Mouse (Mus musculus) CH12.LX (cell line): Measurements from ENCODE around the gene Ddx42. TPM values are rescaled to one million over a fixed set of nuclear protein-coding genes. Genes with fewer than 3 reads are reported as not detected.

ENCODE experiments used
- DNase-seq: peaks from one replicate; pipeline ENCODE4 v3.0.0-alpha.2; 2013; ENCODE audit errors: extremely low read depth
- H3K27ac ChIP-seq: 2 replicates; pipeline ENCODE4 v1.5.1; 2012; ENCODE audit warnings: low read depth, mild to moderate bottlenecking, control low read depth, moderate library complexity; ENCODE audit not compliant: insufficient read depth
- H3K27me3 ChIP-seq: replicated peaks from 2 replicates; pipeline ENCODE3; 2012; ENCODE audit warnings: inconsistent platforms
- H3K36me3 ChIP-seq, 2 experiments: replicated peaks in 1 of 2; 2 replicates each; pipeline versions ENCODE3 to v1.6.1; 2012; ENCODE audit warnings: inconsistent platforms in 1 of 2, low read length in 1 of 2, mild to moderate bottlenecking in 1 of 2, mixed read lengths in 1 of 2, moderate library complexity in 1 of 2; ENCODE audit not compliant: control insufficient read depth in 1 of 2, insufficient read depth in 1 of 2
- H3K4me1 ChIP-seq, 2 experiments: 2 replicates each; pipeline ENCODE4 v1.6.1; 2012; ENCODE audit warnings: inconsistent platforms in 1 of 2, moderate library complexity in 1 of 2; ENCODE audit not compliant: insufficient read depth in 2 of 2, control insufficient read depth in 1 of 2
- H3K4me2 ChIP-seq: 2 replicates; pipeline ENCODE4 v1.6.1; 2012; ENCODE audit warnings: low read depth, mild to moderate bottlenecking, control low read depth; ENCODE audit not compliant: poor library complexity, insufficient read depth, severe bottlenecking
- H3K4me3 ChIP-seq, 3 experiments: fragments of 150-350 bp in 1 of 3; sonication (generic) in 1 of 3; replicated peaks in 1 of 3; 2 replicates each; pipeline versions ENCODE3 to v1.5.1; 2011 to 2012; ENCODE audit warnings: low read depth in 2 of 3, low read length in 2 of 3, mild to moderate bottlenecking in 2 of 3, moderate library complexity in 2 of 3, control low read depth in 1 of 3, improper control_type of control experiment in 1 of 3, inconsistent platforms in 1 of 3, mixed read lengths in 1 of 3; ENCODE audit not compliant: poor library complexity in 1 of 3
- H3K79me2 ChIP-seq: replicated peaks from 2 replicates; pipeline ENCODE4 v1.6.1; 2012; ENCODE audit warnings: mild to moderate bottlenecking, moderate library complexity; ENCODE audit not compliant: control insufficient read depth, poor library complexity, insufficient read depth, severe bottlenecking; ENCODE audit errors: extremely low read depth
- H3K9ac ChIP-seq: 2 replicates; pipeline ENCODE4 v1.6.1; 2012; ENCODE audit warnings: low read depth, mild to moderate bottlenecking, control low read depth, moderate library complexity; ENCODE audit not compliant: insufficient read depth
- H3K9me3 ChIP-seq: replicated peaks from 2 replicates; pipeline ENCODE3; 2012; ENCODE audit warnings: low read length, inconsistent platforms, mixed read lengths
- BHLHE40 ChIP-seq: IDR thresholded peaks from 2 replicates; pipeline ENCODE4 v1.6.1; 2011; ENCODE audit warnings: mild to moderate bottlenecking, low read depth, low read length, improper control_type of control experiment
- CHD1 ChIP-seq: IDR thresholded peaks from 2 replicates; pipeline ENCODE4 v1.6.1; 2012; ENCODE audit warnings: low read depth, low read length, improper control_type of control experiment, inconsistent platforms
- CHD2 ChIP-seq: IDR thresholded peaks from 2 replicates; pipeline ENCODE4 v1.6.1; 2011; ENCODE audit warnings: low read length, improper control_type of control experiment
- CTCF ChIP-seq, 2 experiments: IDR thresholded peaks in 1 of 2; conservative IDR thresholded peaks in 1 of 2; 2 replicates each; pipeline ENCODE4 v1.5.1; 2011 to 2012; ENCODE audit warnings: low read depth in 2 of 2, low read length in 2 of 2, improper control_type of control experiment in 1 of 2, inconsistent platforms in 1 of 2, mild to moderate bottlenecking in 1 of 2, moderate library complexity in 1 of 2
- E2F4 ChIP-seq: IDR thresholded peaks from 2 replicates; pipeline ENCODE4 v1.6.1; 2011; ENCODE audit warnings: low read depth, low read length, improper control_type of control experiment; ENCODE audit not compliant: insufficient replicate concordance
- ELF1 ChIP-seq: IDR thresholded peaks from 2 replicates; pipeline ENCODE4 v1.6.1; 2014; ENCODE audit warnings: low read depth, mild to moderate bottlenecking, inconsistent platforms, low read length, improper control_type of control experiment
- EP300 ChIP-seq: IDR thresholded peaks from 2 replicates; pipeline ENCODE4 v1.6.1; 2011; ENCODE audit warnings: low read length, improper control_type of control experiment
- ETS1 ChIP-seq: conservative IDR thresholded peaks from 2 replicates; pipeline ENCODE4 v1.6.1; 2012; ENCODE audit warnings: low read depth, mild to moderate bottlenecking, inconsistent platforms, low read length, improper control_type of control experiment, moderate library complexity
- GABPA ChIP-seq: IDR thresholded peaks from 2 replicates; pipeline ENCODE4 v1.6.1; 2012; ENCODE audit warnings: low read depth, low read length, improper control_type of control experiment, inconsistent platforms; ENCODE audit not compliant: insufficient replicate concordance
- HCFC1 ChIP-seq: IDR thresholded peaks from 2 replicates; pipeline ENCODE4 v1.6.1; 2012; ENCODE audit warnings: low read depth, mild to moderate bottlenecking, inconsistent platforms, low read length, improper control_type of control experiment
- IRF4 ChIP-seq: IDR thresholded peaks from 2 replicates; pipeline ENCODE4 v1.6.1; 2014; ENCODE audit warnings: low read depth, mild to moderate bottlenecking, inconsistent platforms, low read length, improper control_type of control experiment
- JUN ChIP-seq: IDR thresholded peaks from 2 replicates; pipeline ENCODE4 v1.6.1; 2011; ENCODE audit warnings: low read depth, mild to moderate bottlenecking, low read length, improper control_type of control experiment, moderate library complexity; ENCODE audit not compliant: insufficient read depth
- JUND ChIP-seq: conservative IDR thresholded peaks from 2 replicates; pipeline ENCODE4 v1.6.1; 2011; ENCODE audit warnings: low read depth, low read length, improper control_type of control experiment
- KAT2A ChIP-seq: IDR thresholded peaks from 2 replicates; pipeline ENCODE4 v1.6.1; 2012; ENCODE audit warnings: low read length, improper control_type of control experiment, inconsistent platforms; ENCODE audit not compliant: insufficient replicate concordance
- MAFK ChIP-seq: IDR thresholded peaks from 2 replicates; pipeline ENCODE4 v1.6.1; 2011; ENCODE audit warnings: low read length, improper control_type of control experiment; ENCODE audit not compliant: insufficient replicate concordance
- MAX ChIP-seq: IDR thresholded peaks from 2 replicates; pipeline ENCODE4 v1.6.1; 2011; ENCODE audit warnings: low read length, improper control_type of control experiment
- MAZ ChIP-seq: IDR thresholded peaks from 2 replicates; pipeline ENCODE4 v1.6.1; 2012; ENCODE audit warnings: low read depth, mild to moderate bottlenecking, inconsistent platforms, low read length, improper control_type of control experiment, moderate library complexity
- MEF2A ChIP-seq: IDR thresholded peaks from 2 replicates; pipeline ENCODE4 v1.6.1; 2014; ENCODE audit warnings: low read depth, mild to moderate bottlenecking, inconsistent platforms, low read length, improper control_type of control experiment, borderline replicate concordance
- MXI1 ChIP-seq: IDR thresholded peaks from 2 replicates; pipeline ENCODE4 v1.6.1; 2011; ENCODE audit warnings: mild to moderate bottlenecking, low read depth, low read length, improper control_type of control experiment
- MYC ChIP-seq: IDR thresholded peaks from 2 replicates; pipeline ENCODE4 v1.6.1; 2011; ENCODE audit warnings: low read depth, mild to moderate bottlenecking, improper control_type of control experiment, low read length
- NELFE ChIP-seq: IDR thresholded peaks from 2 replicates; pipeline ENCODE4 v1.6.1; 2011; ENCODE audit warnings: low read depth, low read length, improper control_type of control experiment
- NRF1 ChIP-seq: IDR thresholded peaks from 2 replicates; pipeline ENCODE4 v1.6.1; 2014; ENCODE audit warnings: low read depth, mild to moderate bottlenecking, inconsistent platforms, low read length, improper control_type of control experiment, moderate library complexity
- PAX5 ChIP-seq: IDR thresholded peaks from 2 replicates; pipeline ENCODE4 v1.6.1; 2012; ENCODE audit warnings: low read length, inconsistent platforms, mixed read lengths
- POLR2A ChIP-seq: IDR thresholded peaks from 2 replicates; pipeline ENCODE4 v1.6.1; 2011; ENCODE audit warnings: low read depth, mild to moderate bottlenecking, improper control_type of control experiment, low read length
- POLR2AphosphoS2 ChIP-seq: IDR thresholded peaks from 2 replicates; pipeline ENCODE4 v1.6.1; 2011; ENCODE audit warnings: low read depth, low read length, improper control_type of control experiment
- RAD21 ChIP-seq: IDR thresholded peaks from 2 replicates; pipeline ENCODE4 v1.6.1; 2011; ENCODE audit warnings: low read depth, mild to moderate bottlenecking, low read length, improper control_type of control experiment, moderate library complexity
- RCOR1 ChIP-seq: conservative IDR thresholded peaks from 2 replicates; pipeline ENCODE4 v1.6.1; 2012; ENCODE audit warnings: low read depth, mild to moderate bottlenecking, inconsistent platforms, low read length, improper control_type of control experiment
- SIN3A ChIP-seq: IDR thresholded peaks from 2 replicates; pipeline ENCODE4 v1.6.1; 2012; ENCODE audit warnings: low read length, improper control_type of control experiment, inconsistent platforms
- SMC3 ChIP-seq: IDR thresholded peaks from 2 replicates; pipeline ENCODE4 v1.6.1; 2011; ENCODE audit warnings: low read depth, low read length, improper control_type of control experiment
- TBP ChIP-seq: conservative IDR thresholded peaks from 2 replicates; pipeline ENCODE4 v1.6.1; 2011; ENCODE audit warnings: low read depth, low read length, improper control_type of control experiment
- TCF12 ChIP-seq: IDR thresholded peaks from 2 replicates; pipeline ENCODE4 v1.6.1; 2014; ENCODE audit warnings: low read depth, mild to moderate bottlenecking, inconsistent platforms, low read length, improper control_type of control experiment
- UBTF ChIP-seq: IDR thresholded peaks from 2 replicates; pipeline ENCODE4 v1.6.1; 2012; ENCODE audit warnings: low read depth, mild to moderate bottlenecking, inconsistent platforms, low read length, improper control_type of control experiment, moderate library complexity
- USF1 ChIP-seq: IDR thresholded peaks from 2 replicates; pipeline ENCODE4 v1.6.1; 2014; ENCODE audit warnings: low read depth, mild to moderate bottlenecking, inconsistent platforms, low read length, improper control_type of control experiment
- ZC3H11A ChIP-seq: IDR thresholded peaks from 2 replicates; pipeline ENCODE4 v1.6.1; 2012; ENCODE audit warnings: low read depth, mild to moderate bottlenecking, inconsistent platforms, low read length, improper control_type of control experiment
- ZKSCAN1 ChIP-seq: IDR thresholded peaks from 2 replicates; pipeline ENCODE4 v1.6.1; 2012; ENCODE audit warnings: low read depth, inconsistent platforms, low read length, improper control_type of control experiment, borderline replicate concordance
- ZMIZ1 ChIP-seq: IDR thresholded peaks from 2 replicates; pipeline ENCODE4 v1.6.1; 2012; ENCODE audit warnings: low read depth, mild to moderate bottlenecking, inconsistent platforms, low read length, improper control_type of control experiment
- ZNF384 ChIP-seq: IDR thresholded peaks from 2 replicates; pipeline ENCODE4 v1.6.1; 2012; ENCODE audit warnings: low read depth, low read length, improper control_type of control experiment, inconsistent platforms
- dilution Hi-C: fragments of 300-500 bp; cut with MboI; formaldehyde crosslinking; loops from 2 replicates; pipeline ENCODE4 v1.14.3; 2020; ENCODE audit warnings: low sequenced_read_pairs; ENCODE audit not compliant: extremely low pct_unique_long_range_greater_than_20kb, extremely low pct_ligation_motif_present
- in situ Hi-C: fragments of 300-500 bp; cut with MboI; formaldehyde crosslinking; loops from 3 replicates; pipeline ENCODE4 v1.14.3; 2019; ENCODE audit warnings: low sequenced_read_pairs, low pct_ligation_motif_present, low pct_unique_long_range_greater_than_20kb, mixed read lengths
- polyA plus RNA-seq: library from polyadenylated mRNA; unstranded; fragments of >175 nt; gene quantifications from 2 replicates; pipeline ENCODE4 v1.2.1, GENCODE M21; 2012; ENCODE audit warnings: low read depth; ENCODE audit not compliant: insufficient read length
- total RNA-seq, 2 experiments: library from RNA; depleted of rRNA; stranded (reverse); fragments of 300-350 nt in 1 of 2; fragments of >200 nt in 1 of 2; gene quantifications; 2 replicates each; pipeline ENCODE4 v1.2.3; 2012 to 2014

The Ddx42 gene
- total and polyA plus RNA-seq, 3 experiments: 63.8 to 94.6 (median 65.5) TPM

- dilution Hi-C loops: no loop called here
- peak overlapping the region; percentile 81 for H3K9ac ChIP-seq
- in situ Hi-C loops: no loop called here
- H3K36me3 ChIP-seq: peaks cover 15 to 38% of the 10 kb centered on the region in 2 experiments
- 0 out of 2 replicates have a peak, but pooled peaks cover 2% of the 10 kb centered on the region for H3K79me2 ChIP-seq
- peak; percentile 99 for DNase-seq
- peaks cover 6 to 49% of the 10 kb centered on the region in 2 experiments for H3K4me1 ChIP-seq
- H3K27ac ChIP-seq: peak overlapping the region; percentile 75
- H3K27me3 ChIP-seq: no peaks in the 10 kb centered on the region
- H3K9me3 ChIP-seq: no peaks in the 10 kb centered on the region
- peak overlapping the region; percentile 64 to 73 (median 71) for H3K4me3 ChIP-seq
- H3K4me2 ChIP-seq: peak overlapping the region; percentile 96
- TF ChIP-seq PAX5 (peak; percentile 21; the same call in 1 of the 2 replicates), KAT2A (peak; percentile 71; the same call in 1 of the 2 replicates), MEF2A (peak; percentile 56), JUND (no peak), TCF12 (peak; percentile 98), NRF1 (peak; percentile 92), IRF4 (no peak; the same call in none of the 2 replicates), RCOR1 (peak; percentile 79; the same call in 1 of the 2 replicates), E2F4 (peak; percentile 77; the same call in 1 of the 2 replicates), TBP (peak; percentile 96), UBTF (no peak; the same call in none of the 2 replicates), CTCF (conservative IDR thresholded peaks at IDR 0.05 in 1 of 2, IDR thresholded peaks at IDR 0.05 in 1 of 2; ENCODE audit: low read depth in 2 of 2, low read length in 2 of 2) (no peak), POLR2A (peak; percentile 98), MAX (peak; percentile 66; the same call in 1 of the 2 replicates), JUN (0 out of 2 replicates have a peak, but pooled peaks have one; percentile 29), CHD1 (peak; percentile 22; the same call in 1 of the 2 replicates), SMC3 (no peak; the same call in 1 of the 2 replicates), MYC (peak; percentile 42; the same call in 1 of the 2 replicates), GABPA (peak; percentile 21; the same call in 1 of the 2 replicates), USF1 (no peak; the same call in 1 of the 2 replicates), ETS1 (peak; percentile 12; the same call in 1 of the 2 replicates), CHD2 (peak; percentile 72), EP300 (0 out of 2 replicates have a peak, but pooled peaks have one; percentile 6), POLR2AphosphoS2 (peak; percentile 89), ZMIZ1 (peak; percentile 96), MXI1 (no peak; the same call in none of the 2 replicates), HCFC1 (peak; percentile 73), MAZ (peak; percentile 94), MAFK (no peak), RAD21 (no peak; the same call in 1 of the 2 replicates), ZC3H11A (no peak), BHLHE40 (no peak), SIN3A (peak; percentile 75; the same call in 1 of the 2 replicates), ZKSCAN1 (no peak; the same call in 1 of the 2 replicates), ZNF384 (peak; percentile 33; the same call in 1 of the 2 replicates), ELF1 (peak; percentile 89), NELFE (peak; percentile 91)
Measured at GRCm38 (mm10) chr11:106193371-106194154, 23.2 kb upstream of the Ddx42 start.
